Mouse (Mus musculus): ENCODE measurements around the gene Trim31.

DNA sequence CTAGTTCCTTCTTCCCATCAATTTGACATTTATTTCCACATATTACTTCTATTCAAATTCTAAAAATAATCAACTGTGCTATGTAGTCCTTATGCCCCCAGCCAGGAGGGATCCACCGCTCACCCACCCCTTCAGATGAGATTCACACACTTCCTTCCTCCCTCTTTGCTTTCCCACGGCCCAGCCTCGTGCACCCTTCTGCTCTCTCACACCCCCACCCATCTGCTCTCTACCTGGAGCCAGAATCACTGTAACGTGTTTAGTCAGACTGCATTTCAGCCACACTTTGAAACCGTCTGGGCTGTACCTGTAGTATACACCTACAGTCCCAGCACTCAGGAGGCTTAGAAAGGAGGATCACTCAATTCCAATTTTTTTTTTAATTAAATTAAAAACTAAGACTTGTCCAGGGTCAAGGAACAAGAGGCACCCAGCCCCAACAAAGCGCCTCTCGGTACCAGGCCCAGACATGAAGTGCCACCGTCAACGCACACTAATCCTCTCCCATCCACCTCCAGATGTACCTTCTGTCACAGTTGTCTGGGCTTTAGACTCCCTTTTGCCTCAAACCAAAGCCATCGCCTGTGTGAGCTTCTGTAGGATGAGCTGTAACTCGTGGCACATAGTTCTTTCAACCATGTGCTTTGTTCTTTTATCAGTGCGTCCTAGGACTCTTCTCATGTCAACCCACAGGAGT, 31.5 kb downstream of the Trim31 start:
- no peak for TF ChIP-seq CTCF (IDR thresholded peaks at IDR 0.05; ENCODE audit: borderline replicate concordance, insufficient read depth, low read length)
- no peak for TF ChIP-seq POLR2A (IDR thresholded peaks at IDR 0.05; ENCODE audit: low read depth, low read length)

Data from embryonic fibroblast, embryonic 13.5 days (primary cell).